Mouse (Mus musculus) cerebellum, adult 2 months (tissue): ENCODE data around the gene Bicra.

Experiments used
- CTCF ChIP-seq: fragments of 200-500 bp; IDR thresholded peaks from 2 replicates; pipeline ENCODE4 v1.5.1; 2011; ENCODE audit warnings: low read depth, mild to moderate bottlenecking, control low read depth, low read length, moderate library complexity, borderline replicate concordance; ENCODE audit not compliant: insufficient read depth
- POLR2A ChIP-seq: fragments of 200-500 bp; IDR thresholded peaks from 2 replicates; pipeline ENCODE4 v1.6.1; 2011; ENCODE audit warnings: low read length, control low read depth, borderline replicate concordance; ENCODE audit not compliant: insufficient read depth

DNA sequence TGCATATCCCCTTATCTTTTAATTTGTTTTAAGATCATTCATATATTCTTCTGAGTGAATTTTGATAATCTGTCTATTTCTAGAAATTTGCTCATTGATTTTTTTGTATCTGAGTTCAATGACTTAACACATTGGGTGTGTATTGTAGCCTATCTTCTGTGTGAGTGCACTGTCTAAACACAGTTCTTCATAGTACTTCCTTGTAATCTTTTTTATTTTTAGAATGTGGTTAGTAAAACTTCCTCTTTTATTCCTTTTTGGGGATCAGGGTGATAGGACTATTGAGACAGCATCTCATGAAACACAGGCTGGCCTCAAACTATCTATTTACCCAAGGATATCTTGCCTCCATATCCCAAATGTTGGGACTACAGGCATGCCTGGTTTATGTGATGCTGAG lies 23.1 kb upstream of the Bicra start:
- TF ChIP-seq CTCF (no peak), POLR2A (no peak)
